Mouse (Mus musculus) liver, embryonic 14.5 days (tissue): ENCODE results near the gene Napsa.

Experiments
- CTCF ChIP-seq: IDR thresholded peaks from 2 replicates; pipeline ENCODE4 v1.5.1; 2016; ENCODE audit warnings: antibody characterized with exemption, low read depth, control low read depth
- EP300 ChIP-seq: IDR thresholded peaks from 2 replicates; pipeline ENCODE4 v1.6.1; 2016; ENCODE audit warnings: antibody characterized with exemption, low read depth

GRCm38 (mm10) chr7:44606171-44606901 lies 34.2 kb downstream of the Napsa start:
- no peak for TF ChIP-seq CTCF
- TF ChIP-seq EP300: no peak
